Mouse (Mus musculus): ENCODE measurements at regions not wholly inside any gene's neighbourhood (a gene's known extent, or its start where the extent isn't known, plus 50 kb on each side); places are given as distances from the start of the nearest gene placed in this dataset.

- TF ChIP-seq FLI1 (IDR thresholded peaks at IDR 0.05; ENCODE audit: low read length) (no peak), GATA1 (IDR thresholded peaks at IDR 0.05; ENCODE audit: borderline replicate concordance, low read length) (no peak)
Observed at GRCm38 (mm10) chrX:19168546-19168945, 312.6 kb downstream of the Tex13c3 start.

Measured in megakaryocyte, embryonic 14.5 days (primary cell).